Mouse (Mus musculus) CD8-positive naive resting alpha-beta T cell, adult 57 days (primary cell): ENCODE data around the gene Flg2. TPM values are rescaled to one million over a fixed set of nuclear protein-coding genes. Genes with fewer than 3 reads are reported as not detected.

Source experiments
- total RNA-seq: library from RNA; stranded (reverse); gene quantifications from one replicate; pipeline ENCODE4 v1.2.4, GENCODE M21; 2023

Gene Flg2
- not detected for total RNA-seq

DNA sequence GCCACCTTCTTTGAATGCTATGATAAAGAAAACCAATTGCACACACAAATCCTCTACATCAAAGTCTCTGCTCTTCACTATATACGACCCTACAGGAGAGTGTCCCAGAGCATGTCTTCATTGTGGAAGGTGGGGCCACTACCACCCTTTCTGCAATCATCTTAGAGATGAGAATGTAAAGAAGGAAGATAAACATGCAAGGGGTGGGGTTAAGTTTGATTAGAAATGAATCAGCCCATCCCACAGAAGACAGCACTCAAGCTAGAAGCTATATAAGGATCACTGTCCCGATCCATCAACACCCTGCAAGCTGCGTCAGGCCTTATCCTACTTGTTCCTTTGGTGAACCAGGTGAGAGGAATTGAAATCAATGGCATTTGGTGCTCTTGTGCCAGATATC is at the start of gene Flg2:
Gene Flg2, plus strand, starts transcription at position 301 of the 400 bp plus-strand sequence.

Other genes with a start within 250 kb of the Flg2 start
- not detected for gene Lce3d, start 239.9 kb upstream of the Flg2 start, total RNA-seq
- gene Lce3e, start 230.2 kb upstream of the Flg2 start, total RNA-seq = not detected
- not detected for gene Lce3f, start 205.1 kb upstream of the Flg2 start, total RNA-seq
- gene Crct1, start 181.6 kb upstream of the Flg2 start, total RNA-seq = not detected
- gene Lce1m, start 178.2 kb upstream of the Flg2 start, total RNA-seq = not detected
- gene Gm4858, start 128.5 kb upstream of the Flg2 start, total RNA-seq = not detected
- gene Crnn, start 52.5 kb upstream of the Flg2 start, total RNA-seq = not detected
- gene Flg, start 76.2 kb downstream of the Flg2 start, total RNA-seq = not detected
- not detected for gene Hrnr, start 122.5 kb downstream of the Flg2 start, total RNA-seq
- gene Rptn, start 196.4 kb downstream of the Flg2 start, total RNA-seq = not detected
- gene Tchh, start 245.1 kb downstream of the Flg2 start, total RNA-seq = not detected